Mouse (Mus musculus) neural tube, embryonic 11.5 days (tissue): ENCODE measurements around the gene Tgfbr3. TPM values are rescaled to one million over a fixed set of nuclear protein-coding genes. Genes with fewer than 3 reads are reported as not detected.

ENCODE experiments used
- ATAC-seq: fragments of 200-750 bp; cut with Nextera tagmentation; 2 replicates; pipeline ENCODE4 v1.8.0; 2017; ENCODE audit warnings: moderate number of reproducible peaks, mild to moderate bottlenecking, moderate TSS enrichment, moderate library complexity; ENCODE audit not compliant: insufficient read depth, low FRiP score, low TSS enrichment
- DNase-seq: peaks from one replicate; pipeline ENCODE4 v3.0.0-alpha.2; 2015; ENCODE audit warnings: low spot score
- H3K27ac ChIP-seq: fragments of 300-500 bp; sonication (generic); 2 replicates; pipeline ENCODE4 v1.5.1; 2014; ENCODE audit warnings: low read depth, mild to moderate bottlenecking, low read length
- H3K27me3 ChIP-seq: fragments of 300-500 bp; sonication (generic); 2 replicates; pipeline ENCODE4 v1.6.1; 2014; ENCODE audit warnings: mild to moderate bottlenecking, low read length, mixed read lengths; ENCODE audit not compliant: control insufficient read depth, insufficient read depth
- H3K36me3 ChIP-seq: fragments of 300-500 bp; sonication (generic); 2 replicates; pipeline ENCODE4 v1.6.1; 2014; ENCODE audit warnings: mild to moderate bottlenecking, low read length, moderate library complexity, mixed read lengths; ENCODE audit not compliant: control insufficient read depth, insufficient read depth
- H3K4me1 ChIP-seq: fragments of 300-500 bp; sonication (generic); 2 replicates; pipeline ENCODE4 v1.6.1; 2014; ENCODE audit warnings: low read length, mixed read lengths; ENCODE audit not compliant: control insufficient read depth, insufficient read depth
- H3K4me2 ChIP-seq: fragments of 300-500 bp; sonication (generic); 2 replicates; pipeline ENCODE4 v1.6.1; 2014; ENCODE audit warnings: low read depth, mild to moderate bottlenecking, moderate library complexity
- H3K4me3 ChIP-seq: fragments of 300-500 bp; sonication (generic); 2 replicates; pipeline ENCODE4 v1.5.1; 2014; ENCODE audit warnings: low read depth, low read length
- H3K9ac ChIP-seq: fragments of 300-500 bp; sonication (generic); 2 replicates; pipeline ENCODE4 v1.6.1; 2014; ENCODE audit warnings: mild to moderate bottlenecking, low read length
- H3K9me3 ChIP-seq: fragments of 300-500 bp; sonication (generic); 2 replicates; pipeline ENCODE4 v1.6.1; 2016; ENCODE audit warnings: low read length; ENCODE audit not compliant: control insufficient read depth
- WGBS: fragments of 180-500 bp; shearing (Covaris S2); extraction: QIAGEN DNeasy Blood & Tissue Kit; methylation state at CpG from one replicate; pipeline ENCODE4 v1.1.7; 2014; 5-methylcytosine and 5-hydroxymethylcytosine counted together
- polyA plus RNA-seq: library from polyadenylated mRNA; unstranded; fragments of >200 nt; fragmentation: Nextera tagmentation; extraction: Ambion mirVana; gene quantifications from 2 replicates; pipeline ENCODE4 v1.2.1, GENCODE M21; 2014

The Tgfbr3 gene
- polyA plus RNA-seq, 1 experiment from 2014 or later = 8.2 TPM

DNA sequence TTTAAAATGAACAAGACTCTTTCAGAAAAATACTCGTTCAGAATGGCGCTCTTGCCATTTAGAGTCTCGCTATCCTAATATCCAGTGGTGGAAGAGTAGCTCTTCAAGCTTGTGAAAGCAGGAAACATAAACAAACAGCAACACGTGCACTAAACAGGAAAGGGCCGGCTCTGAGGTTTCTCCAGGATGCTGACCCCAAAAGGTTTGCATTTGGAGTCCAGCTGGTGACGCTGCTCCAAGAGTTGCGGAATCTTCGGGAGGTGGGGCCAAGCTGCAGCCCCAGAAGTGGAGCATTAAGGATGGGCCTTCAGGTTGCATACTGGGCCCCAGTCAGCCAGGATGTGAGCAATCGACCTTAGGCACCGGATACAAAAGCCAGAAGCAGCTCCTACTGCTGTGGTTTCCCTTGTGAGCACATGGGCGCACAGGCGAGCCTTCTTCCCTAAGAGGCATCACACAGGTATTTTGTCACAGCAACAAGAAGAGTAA lies 88.5 kb downstream of the Tgfbr3 start:
- 62% methylated on average over 12 of the region's 12 CpGs for WGBS
- Histone ChIP-seq H3K27ac (no peak overlapping the region), H3K27me3 (no peaks in the 10 kb centered on the region), H3K9ac (no peak overlapping the region), H3K4me2 (no peak overlapping the region), H3K9me3 (no peaks in the 10 kb centered on the region), H3K4me3 (no peak overlapping the region), H3K4me1 (peaks cover 10% of the 10 kb centered on the region; the same call in 1 of the 2 replicates), H3K36me3 (no peaks in the 10 kb centered on the region)
- no peak for ATAC-seq
- DNase-seq = no peak

DNA sequence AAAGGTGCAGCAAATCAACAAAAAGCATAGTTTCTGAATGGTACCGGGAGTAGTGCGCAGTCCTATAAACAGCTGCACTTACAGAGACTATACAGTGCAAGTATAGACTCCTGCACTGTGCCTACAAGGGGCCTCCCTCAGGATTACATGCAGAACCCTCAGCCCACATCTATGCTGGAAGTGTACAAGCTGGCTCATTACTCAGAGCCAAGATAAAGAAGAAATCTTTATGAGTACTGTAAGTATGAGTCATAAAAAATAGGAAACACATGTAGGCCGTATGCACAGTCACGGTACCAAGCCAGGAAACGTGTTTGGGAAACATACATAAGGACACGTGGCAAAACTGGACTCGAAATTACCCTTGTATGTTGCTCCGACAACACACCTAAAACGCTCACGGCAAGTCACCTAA lies 89.2 kb downstream of the Tgfbr3 start:
- H3K4me3 ChIP-seq = no peak overlapping the region
- ATAC-seq (no peak), DNase-seq (no peak)
- no peak overlapping the region for H3K27ac ChIP-seq
- no peak overlapping the region for H3K4me2 ChIP-seq
- H3K9me3 ChIP-seq = no peaks in the 10 kb centered on the region
- H3K27me3 ChIP-seq = no peaks in the 10 kb centered on the region
- 82% methylated on average over 10 of the region's 10 CpGs for WGBS
- peaks cover 10% of the 10 kb centered on the region; the same call in 1 of the 2 replicates for H3K4me1 ChIP-seq
- no peak overlapping the region for H3K9ac ChIP-seq
- H3K36me3 ChIP-seq = no peaks in the 10 kb centered on the region

DNA sequence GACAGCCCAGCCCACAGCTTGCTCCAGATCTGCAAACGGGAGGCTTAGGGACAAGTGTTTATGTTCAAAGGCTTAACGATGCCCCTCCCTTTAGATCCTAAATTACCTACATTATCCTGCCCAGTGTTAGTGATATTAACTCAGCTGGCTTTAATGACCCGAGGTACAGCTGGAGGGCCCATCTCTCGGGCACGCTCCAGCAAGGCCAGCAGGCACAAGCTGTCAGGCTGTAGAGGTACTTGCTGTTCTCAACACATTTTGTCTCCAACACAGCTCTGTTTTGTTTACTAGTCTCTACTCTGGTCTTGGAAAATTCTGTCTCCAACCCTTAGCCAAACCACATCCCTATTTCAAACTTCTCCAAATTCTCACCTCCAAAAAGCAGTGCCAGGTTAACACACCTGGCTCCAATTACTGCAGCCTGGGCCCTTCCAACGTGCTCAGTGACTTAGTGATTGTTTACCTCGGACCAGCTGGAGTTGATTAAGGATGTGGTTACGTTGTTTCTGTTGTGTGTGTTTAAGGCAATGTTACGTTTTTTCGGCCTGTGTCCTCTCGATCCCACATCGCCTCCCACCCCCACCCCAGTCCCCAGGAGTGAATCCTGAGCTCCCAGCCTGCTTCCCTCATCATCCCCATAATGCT lies 93.6 kb downstream of the Tgfbr3 start:
- no peak overlapping the region for H3K27ac ChIP-seq
- 30% methylated on average over 12 of the region's 12 CpGs for WGBS
- H3K9me3 ChIP-seq = no peaks in the 10 kb centered on the region
- DNase-seq (no peak), ATAC-seq (no peak)
- H3K4me1 ChIP-seq = 0 out of 2 replicates have a peak, but pooled peaks cover 5% of the 10 kb centered on the region
- no peak overlapping the region for H3K4me2 ChIP-seq
- H3K27me3 ChIP-seq = no peaks in the 10 kb centered on the region
- no peak overlapping the region for H3K9ac ChIP-seq
- no peak overlapping the region for H3K4me3 ChIP-seq
- no peaks in the 10 kb centered on the region for H3K36me3 ChIP-seq

DNA sequence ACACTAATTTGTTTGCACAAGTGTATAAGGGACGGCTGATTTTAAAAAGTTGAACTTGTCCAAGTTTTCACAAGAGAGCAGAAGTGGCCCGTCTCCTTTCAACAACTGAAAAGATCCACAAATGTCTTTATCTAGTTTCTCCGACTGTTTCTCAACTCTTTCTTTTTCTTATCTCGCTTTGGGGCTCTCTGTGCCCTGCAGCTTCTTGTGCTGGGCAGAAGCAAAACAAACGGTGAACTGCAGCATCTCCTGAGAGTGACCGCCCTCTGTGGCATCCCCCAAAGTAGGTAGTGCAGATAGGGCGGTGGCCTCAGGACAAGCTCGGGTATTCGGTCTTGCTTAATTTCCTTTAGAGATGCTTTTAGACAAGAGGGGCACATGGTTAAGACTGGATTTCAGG lies 96.3 kb downstream of the Tgfbr3 start:
- ATAC-seq (no peak), DNase-seq (no peak)
- Histone ChIP-seq H3K27ac (no peak overlapping the region), H3K9ac (no peak overlapping the region), H3K27me3 (no peaks in the 10 kb centered on the region), H3K9me3 (no peaks in the 10 kb centered on the region), H3K4me3 (no peak overlapping the region), H3K36me3 (no peaks in the 10 kb centered on the region), H3K4me2 (no peak overlapping the region), H3K4me1 (0 out of 2 replicates have a peak, but pooled peaks cover 5% of the 10 kb centered on the region)
- 84% methylated on average over 9 of the region's 9 CpGs for WGBS

DNA sequence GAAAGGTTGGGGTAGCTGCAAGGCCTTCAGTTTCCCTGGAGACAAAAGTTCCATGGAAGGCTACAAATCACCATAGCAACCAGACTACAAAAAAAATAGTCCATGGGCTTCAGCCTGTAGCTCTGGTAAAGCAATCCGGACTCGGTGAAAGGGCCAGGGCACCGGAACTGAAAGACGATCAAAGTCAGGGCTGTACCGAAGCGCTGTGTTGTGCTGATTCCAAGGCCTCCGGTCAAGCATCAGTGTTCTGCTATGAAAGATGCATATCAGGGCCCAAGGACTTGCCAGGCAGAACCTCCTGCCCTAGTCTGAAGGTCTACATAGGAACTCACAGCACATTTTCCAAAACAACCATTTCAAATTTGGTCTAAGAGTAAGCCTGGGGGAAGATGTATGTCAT lies 97.1 kb downstream of the Tgfbr3 start:
- Histone ChIP-seq H3K4me2 (no peak overlapping the region), H3K9ac (no peak overlapping the region), H3K36me3 (no peaks in the 10 kb centered on the region), H3K4me1 (0 out of 2 replicates have a peak, but pooled peaks cover 5% of the 10 kb centered on the region), H3K4me3 (no peak overlapping the region), H3K27me3 (no peaks in the 10 kb centered on the region), H3K9me3 (no peaks in the 10 kb centered on the region), H3K27ac (no peak overlapping the region)
- ATAC-seq (no peak), DNase-seq (no peak)
- WGBS = 51% methylated on average over 7 of the region's 7 CpGs

DNA sequence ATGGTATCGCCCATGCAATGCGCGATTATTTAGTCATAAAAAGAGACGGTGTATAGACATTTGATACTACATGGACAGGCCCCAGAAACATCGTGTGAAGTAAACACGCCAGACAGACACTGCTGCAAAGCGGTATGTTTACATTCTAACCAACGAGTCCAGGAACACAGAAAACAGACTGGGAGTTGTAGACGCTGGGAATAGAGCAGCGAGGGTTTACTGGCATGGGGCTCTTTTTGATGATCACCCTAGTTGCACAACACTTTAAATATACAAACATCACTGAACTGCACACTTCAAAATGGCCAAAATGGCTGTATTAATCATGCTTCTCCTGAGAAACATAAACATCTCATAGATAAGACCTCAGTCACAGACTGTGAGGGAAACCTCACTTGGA lies 100.9 kb downstream of the Tgfbr3 start:
- H3K36me3 ChIP-seq = no peaks in the 10 kb centered on the region
- ATAC-seq (no peak), DNase-seq (no peak)
- no peaks in the 10 kb centered on the region for H3K9me3 ChIP-seq
- H3K9ac ChIP-seq = no peak overlapping the region
- H3K27ac ChIP-seq = no peak overlapping the region
- 0 out of 2 replicates have a peak, but pooled peaks cover 5% of the 10 kb centered on the region for H3K4me1 ChIP-seq
- H3K4me3 ChIP-seq = no peak overlapping the region
- 89% methylated on average over 10 of the region's 10 CpGs for WGBS
- no peak overlapping the region for H3K4me2 ChIP-seq
- no peaks in the 10 kb centered on the region for H3K27me3 ChIP-seq

DNA sequence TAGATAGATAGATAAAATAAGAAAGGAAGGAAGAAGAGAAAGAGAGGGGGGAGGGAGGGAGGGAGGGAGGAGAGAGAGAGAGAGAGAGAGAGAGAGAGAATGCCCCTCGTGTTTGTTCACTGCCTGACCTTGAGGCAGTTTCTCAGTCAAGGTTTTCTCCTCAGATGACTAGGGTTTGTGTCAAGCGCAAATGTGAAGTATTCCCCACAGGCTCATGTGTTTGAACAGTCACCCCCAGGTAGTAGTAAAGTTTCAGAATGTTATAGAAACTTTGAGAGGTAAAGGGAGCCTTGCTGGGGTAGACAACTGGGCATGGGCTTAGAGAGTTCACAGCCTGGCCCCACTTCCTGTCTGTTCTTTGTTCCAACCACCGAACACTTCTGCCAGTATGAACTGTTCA lies 103.2 kb downstream of the Tgfbr3 start:
- Histone ChIP-seq H3K9me3 (no peaks in the 10 kb centered on the region), H3K27ac (no peak overlapping the region), H3K4me1 (no peaks in the 10 kb centered on the region), H3K4me3 (no peak overlapping the region), H3K27me3 (no peaks in the 10 kb centered on the region), H3K4me2 (no peak overlapping the region), H3K9ac (no peak overlapping the region), H3K36me3 (no peaks in the 10 kb centered on the region)
- no peak for ATAC-seq
- DNase-seq = no peak
- WGBS = 82% methylated on average over 3 of the region's 3 CpGs

DNA sequence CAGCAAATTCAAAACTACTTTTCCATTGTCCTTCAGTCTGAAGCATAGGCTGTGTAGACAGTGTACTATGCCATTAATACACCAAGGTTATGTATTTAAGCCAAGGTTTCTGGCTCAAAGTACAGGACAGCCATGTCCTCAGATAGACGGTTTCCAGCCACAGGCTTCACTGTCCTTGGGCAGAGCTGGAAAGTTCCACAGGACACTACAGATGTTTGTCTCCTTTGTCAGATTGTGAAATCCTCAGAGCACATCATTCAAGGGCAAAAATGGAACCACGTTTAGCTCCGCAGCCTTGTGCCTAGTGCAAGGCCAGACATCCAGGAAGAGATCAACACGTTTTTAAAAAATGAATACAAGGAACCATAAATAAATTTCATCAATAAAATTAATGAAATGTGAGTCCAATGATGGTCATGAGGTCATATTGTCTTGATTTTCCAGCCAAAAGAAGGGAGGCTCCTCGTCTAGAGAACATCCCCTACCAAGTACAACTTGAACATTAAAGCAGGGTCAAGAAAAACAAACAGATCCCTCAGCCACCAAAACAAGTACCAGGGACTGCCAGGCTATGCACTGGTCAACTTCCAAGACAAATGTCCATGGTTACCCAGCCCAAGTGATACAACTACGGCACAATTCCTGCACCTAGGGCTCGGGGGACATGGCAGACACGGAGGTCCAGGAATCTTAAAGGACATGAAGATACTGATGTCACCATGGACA lies 105.1 kb downstream of the Tgfbr3 start:
- H3K36me3 ChIP-seq = no peaks in the 10 kb centered on the region
- no peak overlapping the region for H3K27ac ChIP-seq
- ATAC-seq (no peak), DNase-seq (no peak)
- 82% methylated on average over 8 of the region's 8 CpGs for WGBS
- no peaks in the 10 kb centered on the region for H3K9me3 ChIP-seq
- no peak overlapping the region for H3K4me3 ChIP-seq
- H3K9ac ChIP-seq = no peak overlapping the region
- H3K4me1 ChIP-seq = no peaks in the 10 kb centered on the region
- no peak overlapping the region for H3K4me2 ChIP-seq
- H3K27me3 ChIP-seq = no peaks in the 10 kb centered on the region

DNA sequence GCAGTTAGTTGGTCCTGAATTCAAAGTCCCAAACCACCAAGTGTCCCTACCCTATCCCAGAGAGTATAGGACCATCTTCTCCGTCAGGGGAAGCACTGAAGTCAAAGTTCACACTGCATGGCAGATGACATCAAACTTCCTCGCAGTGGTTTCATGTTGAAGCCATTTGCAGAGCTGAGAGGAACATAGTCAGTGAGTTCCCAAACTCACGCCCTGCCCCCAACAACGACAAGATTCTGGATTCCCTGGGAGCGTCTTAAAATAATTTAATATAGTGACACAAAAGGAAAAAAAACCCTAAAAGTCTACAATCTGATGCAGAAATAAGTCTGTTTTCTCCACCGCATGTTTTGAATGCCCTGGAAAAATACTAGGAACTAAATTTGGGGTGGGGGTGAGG lies 105.9 kb downstream of the Tgfbr3 start:
- Histone ChIP-seq H3K9me3 (no peaks in the 10 kb centered on the region), H3K27me3 (no peaks in the 10 kb centered on the region), H3K4me1 (no peaks in the 10 kb centered on the region), H3K27ac (no peak overlapping the region), H3K4me2 (no peak overlapping the region), H3K36me3 (no peaks in the 10 kb centered on the region), H3K4me3 (no peak overlapping the region), H3K9ac (no peak overlapping the region)
- no peak for DNase-seq
- WGBS = 71% methylated on average over 6 of the region's 6 CpGs
- no peak for ATAC-seq
